Mouse (Mus musculus) olfactory bulb, adult 2 months (tissue): ENCODE measurements at regions not wholly inside any gene's neighbourhood (a gene's known extent, or its start where the extent isn't known, plus 50 kb on each side); places are given as distances from the start of the nearest gene placed in this dataset.
"Not testable (repeated sequence)": the region's sequence is repeated elsewhere in the genome, so short reads cannot be mapped to it uniquely, and the experiment has no call there.

Experiments used
- H3K27ac ChIP-seq: fragments of 200-500 bp; 2 replicates; pipeline ENCODE4 v1.5.1; 2012; ENCODE audit warnings: low read depth, low read length; ENCODE audit not compliant: insufficient read depth
- H3K4me1 ChIP-seq: fragments of 200-500 bp; 2 replicates; pipeline ENCODE4 v1.6.1; 2012; ENCODE audit warnings: low read length; ENCODE audit not compliant: control insufficient read depth, insufficient read depth
- H3K4me3 ChIP-seq: fragments of 200-500 bp; 2 replicates; pipeline ENCODE4 v1.5.1; 2012; ENCODE audit warnings: mild to moderate bottlenecking, low read depth, low read length, moderate library complexity; ENCODE audit not compliant: insufficient read depth
- CTCF ChIP-seq: fragments of 200-500 bp; IDR thresholded peaks from 2 replicates; pipeline ENCODE4 v1.5.1; 2012; ENCODE audit warnings: low read depth, mild to moderate bottlenecking, low read length, moderate library complexity; ENCODE audit not compliant: insufficient read depth
- POLR2A ChIP-seq: fragments of 200-500 bp; IDR thresholded peaks from 2 replicates; pipeline ENCODE4 v1.6.1; 2012; ENCODE audit warnings: mild to moderate bottlenecking, low read depth, low read length, moderate library complexity; ENCODE audit not compliant: insufficient read depth
- WGBS: fragments of 180-500 bp; shearing (Covaris S2); methylation state at CpG from one replicate; pipeline ENCODE4 v1.1.7; 2018; 5-methylcytosine and 5-hydroxymethylcytosine counted together

GRCm38 (mm10) chr15:91916946-91917345, 78.9 kb downstream of the Smgc start:
- Histone ChIP-seq H3K27ac (no peak overlapping the region), H3K4me3 (no peak overlapping the region), H3K4me1 (no peaks in the 10 kb centered on the region)
- TF ChIP-seq CTCF (no peak), POLR2A (no peak)
- 66% methylated on average over 3 of the region's 3 CpGs for WGBS

GRCm38 (mm10) chr15:91917877-91918276, 79.8 kb downstream of the Smgc start:
- WGBS, result 75% methylated on average over 4 of the region's 4 CpGs
- Histone ChIP-seq H3K4me1 (no peaks in the 10 kb centered on the region), H3K4me3 (no peak overlapping the region), H3K27ac (no peak overlapping the region)
- no peak for TF ChIP-seq CTCF
- TF ChIP-seq POLR2A, result no peak

- H3K27ac ChIP-seq, result no peak overlapping the region
- TF ChIP-seq CTCF (no peak), POLR2A (no peak)
- 85% methylated on average over 4 of the region's 4 CpGs for WGBS
- no peaks in the 10 kb centered on the region for H3K4me1 ChIP-seq
- no peak overlapping the region for H3K4me3 ChIP-seq
These were observed 86.5 kb downstream of the Smgc start for GRCm38 (mm10) chr15:91924542-91924941.

GRCm38 (mm10) chr15:91927492-91927891, 89.4 kb downstream of the Smgc start:
- Histone ChIP-seq H3K4me1 (no peaks in the 10 kb centered on the region), H3K4me3 (no peak overlapping the region), H3K27ac (no peak overlapping the region)
- no peak for TF ChIP-seq POLR2A
- TF ChIP-seq CTCF, result no peak
- WGBS, result 22% methylated on average over 3 of the region's 3 CpGs

- TF ChIP-seq POLR2A, result no peak
- TF ChIP-seq CTCF, result no peak
These were observed 90.4 kb downstream of the Smgc start for GRCm38 (mm10) chr15:91928511-91928910.

GRCm38 (mm10) chr15:91957273-91957672, 93.7 kb upstream of the Cntn1 start:
- WGBS, result 68% methylated on average over 2 of the region's 2 CpGs
- TF ChIP-seq CTCF (no peak), POLR2A (no peak)
- Histone ChIP-seq H3K4me1 (peaks cover 2% of the 10 kb centered on the region; the same call in 1 of the 2 replicates), H3K4me3 (no peak overlapping the region), H3K27ac (no peak overlapping the region)

More at GRCm38 (mm10) chr15:91928511-91928910, 90.4 kb downstream of the Smgc start:
- Histone ChIP-seq H3K4me3 (no peak overlapping the region), H3K27ac (no peak overlapping the region), H3K4me1 (no peaks in the 10 kb centered on the region)
- 54% methylated on average over 7 of the region's 7 CpGs for WGBS

- Histone ChIP-seq H3K4me1 (no peaks in the 10 kb centered on the region), H3K4me3 (no peak overlapping the region), H3K27ac (no peak overlapping the region)
- 77% methylated on average over 10 of the region's 10 CpGs for WGBS
- TF ChIP-seq POLR2A, result no peak
- no peak for TF ChIP-seq CTCF
These were observed 85.8 kb upstream of the Cntn1 start for GRCm38 (mm10) chr15:91965172-91965571.

- Histone ChIP-seq H3K27ac (no peak overlapping the region), H3K4me3 (no peak overlapping the region), H3K4me1 (no peaks in the 10 kb centered on the region; the same call in 1 of the 2 replicates)
- WGBS, result 20% methylated on average over 10 of the region's 10 CpGs
- no peak for TF ChIP-seq POLR2A
- peak; percentile 82 for TF ChIP-seq CTCF
These were observed 81.6 kb upstream of the Cntn1 start for GRCm38 (mm10) chr15:91969378-91969777.

GRCm38 (mm10) chr15:91971411-91971810, 79.6 kb upstream of the Cntn1 start:
- H3K4me1 ChIP-seq, result no peaks in the 10 kb centered on the region; the same call in 1 of the 2 replicates
- 77% methylated on average over 3 of the region's 3 CpGs for WGBS
- no peak overlapping the region for H3K27ac ChIP-seq
- no peak for TF ChIP-seq CTCF
- no peak for TF ChIP-seq POLR2A
- no peak overlapping the region for H3K4me3 ChIP-seq

GRCm38 (mm10) chr15:91971846-91972245, 79.1 kb upstream of the Cntn1 start:
- WGBS, result 22% methylated on average over 5 of the region's 5 CpGs

GRCm38 (mm10) chr15:91975606-91976005, 75.4 kb upstream of the Cntn1 start:
- TF ChIP-seq CTCF (no peak), POLR2A (no peak)
- no peak overlapping the region for H3K4me3 ChIP-seq
- no peaks in the 10 kb centered on the region; the same call in 1 of the 2 replicates for H3K4me1 ChIP-seq
- 73% methylated on average over 2 of the region's 2 CpGs for WGBS
- H3K27ac ChIP-seq, result no peak overlapping the region

More at GRCm38 (mm10) chr15:91971846-91972245, 79.1 kb upstream of the Cntn1 start:
- no peak overlapping the region for H3K27ac ChIP-seq
- no peaks in the 10 kb centered on the region; the same call in 1 of the 2 replicates for H3K4me1 ChIP-seq
- TF ChIP-seq POLR2A (no peak), CTCF (no peak)
- H3K4me3 ChIP-seq, result no peak overlapping the region

- not testable (repeated sequence) for H3K4me1 ChIP-seq, H3K27ac ChIP-seq, H3K4me3 ChIP-seq
- over 99% methylated on average over 15 of the region's 15 CpGs for WGBS
These were observed 67.8 kb upstream of the Cntn1 start for GRCm38 (mm10) chr15:91983186-91983585.
